Mouse (Mus musculus) CH12.LX (cell line): ENCODE measurements at regions not wholly inside any gene's neighbourhood (a gene's known extent, or its start where the extent isn't known, plus 50 kb on each side); places are given as distances from the start of the nearest gene placed in this dataset.

Experiments
- BHLHE40 ChIP-seq: IDR thresholded peaks from 2 replicates; pipeline ENCODE4 v1.6.1; 2011; ENCODE audit warnings: mild to moderate bottlenecking, low read depth, low read length, improper control_type of control experiment
- CTCF ChIP-seq, 2 experiments: IDR thresholded peaks in 1 of 2; conservative IDR thresholded peaks in 1 of 2; 2 replicates each; pipeline ENCODE4 v1.5.1; 2011 to 2012; ENCODE audit warnings: low read depth in 2 of 2, low read length in 2 of 2, improper control_type of control experiment in 1 of 2, inconsistent platforms in 1 of 2, mild to moderate bottlenecking in 1 of 2, moderate library complexity in 1 of 2
- E2F4 ChIP-seq: IDR thresholded peaks from 2 replicates; pipeline ENCODE4 v1.6.1; 2011; ENCODE audit warnings: low read depth, low read length, improper control_type of control experiment; ENCODE audit not compliant: insufficient replicate concordance
- PAX5 ChIP-seq: IDR thresholded peaks from 2 replicates; pipeline ENCODE4 v1.6.1; 2012; ENCODE audit warnings: low read length, inconsistent platforms, mixed read lengths
- TCF12 ChIP-seq: IDR thresholded peaks from 2 replicates; pipeline ENCODE4 v1.6.1; 2014; ENCODE audit warnings: low read depth, mild to moderate bottlenecking, inconsistent platforms, low read length, improper control_type of control experiment
- USF1 ChIP-seq: IDR thresholded peaks from 2 replicates; pipeline ENCODE4 v1.6.1; 2014; ENCODE audit warnings: low read depth, mild to moderate bottlenecking, inconsistent platforms, low read length, improper control_type of control experiment
- ZC3H11A ChIP-seq: IDR thresholded peaks from 2 replicates; pipeline ENCODE4 v1.6.1; 2012; ENCODE audit warnings: low read depth, mild to moderate bottlenecking, inconsistent platforms, low read length, improper control_type of control experiment

GRCm38 (mm10) chr9:11721811-11722210 is 817.2 kb upstream of the Cntn5 start:
- no peak for TF ChIP-seq ZC3H11A
- TF ChIP-seq TCF12, result no peak
- no peak for TF ChIP-seq BHLHE40
- TF ChIP-seq E2F4, result no peak
- no peak for TF ChIP-seq USF1
- no peak for TF ChIP-seq PAX5
- TF ChIP-seq CTCF (conservative IDR thresholded peaks at IDR 0.05 in 1 of 2, IDR thresholded peaks at IDR 0.05 in 1 of 2; ENCODE audit: low read depth in 2 of 2, low read length in 2 of 2), result no peak
